Mouse (Mus musculus) pancreas, adult 10 weeks (tissue): Measurements from ENCODE around the gene Rdh16f1. TPM values are rescaled to one million over a fixed set of nuclear protein-coding genes. Genes with fewer than 3 reads are reported as not detected.

Source experiments
- polyA plus RNA-seq: library from polyadenylated mRNA; stranded (reverse); fragments of 350-450 nt; fragmentation: Illumina TruSeq; extraction: RNeasy Lipid Tissue Mini Kit (QIAGEN cat#74804); gene quantifications from one replicate; pipeline ENCODE4 v1.2.3, GENCODE M21; 2015; ENCODE audit warnings: low read depth, low replicate concordance; ENCODE audit not compliant: insufficient read depth

Rdh16f1 gene
- polyA plus RNA-seq, result not detected

GRCm38 (mm10) chr10:127759181-127760110, at the start of gene Rdh16f1, which contains the start of gene Rdh1:
Gene Rdh16f1 (plus strand): TSS chr10:127759787.
Gene Rdh1 (plus strand): TSS chr10:127759721.

GRCm38 (mm10) chr10:127724178-127724577, 35.4 kb upstream of the Rdh16f1 start, which contains the start of gene Tac2:
Gene Tac2 (plus strand): TSS chr10:127724478.

GRCm38 (mm10) chr10:127739083-127739660, 20.4 kb upstream of the Rdh16f1 start, which contains the start of gene Zbtb39:
Gene Zbtb39 (plus strand): TSS chr10:127739538.

GRCm38 (mm10) chr10:127751548-127751947, 8.0 kb upstream of the Rdh16f1 start, which contains the start of gene Gpr182:
Gene Gpr182 (minus strand): TSS chr10:127751732.

GRCm38 (mm10) chr10:127776011-127776410, 16.4 kb downstream of the Rdh16f1 start, which contains the start of gene Rdh9:
Gene Rdh9 (plus strand): TSS chr10:127776386.

GRCm38 (mm10) chr10:127800891-127801290, 41.3 kb downstream of the Rdh16f1 start, which contains the start of gene Rdh16:
Gene Rdh16 (plus strand): TSS chr10:127801152.

Other genes with a start within 250 kb of the Rdh16f1 start
- 6.8 TPM for gene Ndufa4l2, start 244.8 kb upstream of the Rdh16f1 start, polyA plus RNA-seq
- 42.1 TPM for gene Shmt2, start 237.3 kb upstream of the Rdh16f1 start, polyA plus RNA-seq
- gene Nxph4, start 225.2 kb upstream of the Rdh16f1 start, polyA plus RNA-seq, result not detected
- gene Lrp1, start 138.6 kb upstream of the Rdh16f1 start, polyA plus RNA-seq, result 48.1 TPM
- gene Stat6, start 116.8 kb upstream of the Rdh16f1 start, polyA plus RNA-seq, result 21.8 TPM
- gene Nemp1, start 92.9 kb upstream of the Rdh16f1 start, polyA plus RNA-seq, result 1.2 TPM
- 5.6 TPM for gene Nab2, start 91.2 kb upstream of the Rdh16f1 start, polyA plus RNA-seq
- gene Myo1a, start 54.6 kb upstream of the Rdh16f1 start, polyA plus RNA-seq, result not detected
- not detected for gene Tac2, start 35.3 kb upstream of the Rdh16f1 start, polyA plus RNA-seq
- gene Zbtb39, start 20.2 kb upstream of the Rdh16f1 start, polyA plus RNA-seq, result 1.8 TPM
- gene Gpr182, start 8.1 kb upstream of the Rdh16f1 start, polyA plus RNA-seq, result 0.79 TPM
- gene Rdh1, start 66 bp upstream of the Rdh16f1 start, polyA plus RNA-seq, result not detected
- gene Rdh9, start 16.6 kb downstream of the Rdh16f1 start, polyA plus RNA-seq, result not detected
- not detected for gene Rdh16, start 41.4 kb downstream of the Rdh16f1 start, polyA plus RNA-seq
- not detected for gene Rdh19, start 90.1 kb downstream of the Rdh16f1 start, polyA plus RNA-seq
- not detected for gene Rdh16f2, start 106.7 kb downstream of the Rdh16f1 start, polyA plus RNA-seq
- not detected for gene Rdh7, start 129.0 kb downstream of the Rdh16f1 start, polyA plus RNA-seq
- 5.4 TPM for gene Sdr9c7, start 138.7 kb downstream of the Rdh16f1 start, polyA plus RNA-seq
- gene Hsd17b6, start 247.8 kb downstream of the Rdh16f1 start, polyA plus RNA-seq, result not detected